Mouse (Mus musculus): Measurements from ENCODE around the gene F7. TPM values are rescaled to one million over a fixed set of nuclear protein-coding genes. Genes with fewer than 3 reads are reported as not detected.

The F7 gene
- polyA plus RNA-seq (2012; ENCODE audit: insufficient read depth, insufficient read length, low replicate concordance, missing spikeins): not detected in 2 replicates

DNA sequence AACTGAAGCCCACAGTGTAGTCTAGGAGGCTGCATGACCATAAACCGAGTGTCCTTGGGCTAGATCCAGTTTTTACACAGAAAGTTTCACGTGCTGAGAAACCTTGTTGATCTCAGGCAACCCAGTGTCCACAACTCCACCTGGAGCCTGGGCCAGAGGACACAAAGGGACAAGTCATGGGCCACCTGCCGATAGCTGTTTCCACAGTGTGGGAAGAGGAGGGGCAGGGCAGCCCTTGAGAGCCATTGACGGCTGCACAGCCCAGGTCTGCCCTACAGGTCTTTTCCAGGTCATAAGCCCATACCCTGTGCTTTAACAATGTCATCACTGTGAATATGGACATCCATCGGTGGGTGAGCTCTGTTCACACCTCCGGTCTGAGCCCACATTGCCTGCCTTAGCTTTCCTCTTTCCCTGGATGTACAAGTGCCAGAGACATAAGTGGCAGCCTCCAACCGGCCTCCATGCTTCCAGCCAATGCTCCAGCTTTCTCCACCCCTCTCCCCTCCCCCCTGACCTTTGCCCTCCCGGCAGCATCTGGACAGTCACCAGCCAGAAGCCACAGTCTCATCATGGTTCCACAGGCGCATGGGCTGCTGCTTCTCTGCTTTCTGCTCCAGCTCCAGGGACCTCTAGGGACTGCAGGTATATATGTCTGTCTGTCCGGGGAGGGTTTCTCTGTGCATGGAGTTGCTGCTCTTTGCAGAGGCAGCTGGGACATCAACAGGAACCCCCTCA is at the start of gene F7:
Gene F7, plus strand, starts transcription at position 548 of the 738 bp plus-strand sequence.
- TF ChIP-seq POLR2A (IDR thresholded peaks at IDR 0.05; ENCODE audit: insufficient read depth, low read depth, low read length): no peak
- TF ChIP-seq CTCF (IDR thresholded peaks at IDR 0.05; ENCODE audit: insufficient read depth, low read depth, low read length): no peak
- Histone ChIP-seq H3K4me1 (ENCODE audit: control insufficient read depth, insufficient read depth, low read length) (peaks cover 18% of the 10 kb centered on the region), H3K4me3 (ENCODE audit: insufficient read depth, low read depth, low read length) (no peak within 1 kb of the TSS), H3K27ac (ENCODE audit: insufficient read depth, low read depth, low read length) (no peak within 1 kb of the TSS)
- 74% methylated on average over 10 of the region's 10 CpGs for WGBS

DNA sequence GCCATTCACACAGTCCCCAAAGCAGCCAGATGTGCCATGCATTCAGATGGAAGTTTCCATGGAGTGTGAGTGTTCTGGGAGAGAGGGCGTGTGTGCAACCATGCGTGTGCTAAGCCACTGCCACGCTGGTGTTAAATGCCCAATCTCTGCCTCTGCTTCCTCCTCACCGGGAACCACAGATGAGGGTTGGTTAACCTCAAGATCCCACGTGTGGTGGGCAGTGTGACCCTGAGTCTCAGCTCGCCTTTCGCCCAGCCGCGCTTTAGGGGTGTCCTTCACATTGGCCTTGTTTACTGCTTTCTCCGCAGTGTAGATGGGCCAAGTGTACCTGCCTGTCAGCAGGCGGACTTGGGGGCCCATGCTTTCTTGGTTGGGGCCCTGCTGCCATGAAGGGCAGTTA is 49.5 kb upstream of the F7 start:
- 84% methylated on average over 11 of the region's 11 CpGs for WGBS
- Histone ChIP-seq H3K4me1 (ENCODE audit: control insufficient read depth, insufficient read depth, low read length) (peaks cover 7% of the 10 kb centered on the region), H3K27ac (ENCODE audit: insufficient read depth, low read depth, low read length) (no peak overlapping the region), H3K4me3 (ENCODE audit: insufficient read depth, low read depth, low read length) (no peak overlapping the region)
- TF ChIP-seq POLR2A (IDR thresholded peaks at IDR 0.05; ENCODE audit: insufficient read depth, low read depth, low read length): no peak
- no peak for TF ChIP-seq CTCF (IDR thresholded peaks at IDR 0.05; ENCODE audit: insufficient read depth, low read depth, low read length)

GRCm38 (mm10) chr8:12976723-12977122 is 49.1 kb upstream of the F7 start:
- H3K4me1 ChIP-seq (ENCODE audit: control insufficient read depth, insufficient read depth, low read length): peaks cover 5% of the 10 kb centered on the region
- no peak overlapping the region for H3K4me3 ChIP-seq (ENCODE audit: insufficient read depth, low read depth, low read length)
- 74% methylated on average over 5 of the region's 5 CpGs for WGBS
- TF ChIP-seq POLR2A (IDR thresholded peaks at IDR 0.05; ENCODE audit: insufficient read depth, low read depth, low read length): no peak
- no peak for TF ChIP-seq CTCF (IDR thresholded peaks at IDR 0.05; ENCODE audit: insufficient read depth, low read depth, low read length)
- no peak overlapping the region for H3K27ac ChIP-seq (ENCODE audit: insufficient read depth, low read depth, low read length)

GRCm38 (mm10) chr8:12977325-12977724 is 48.5 kb upstream of the F7 start:
- no peak for TF ChIP-seq CTCF (IDR thresholded peaks at IDR 0.05; ENCODE audit: insufficient read depth, low read depth, low read length)
- TF ChIP-seq POLR2A (IDR thresholded peaks at IDR 0.05; ENCODE audit: insufficient read depth, low read depth, low read length): no peak
- Histone ChIP-seq H3K27ac (ENCODE audit: insufficient read depth, low read depth, low read length) (no peak overlapping the region), H3K4me3 (ENCODE audit: insufficient read depth, low read depth, low read length) (no peak overlapping the region), H3K4me1 (ENCODE audit: control insufficient read depth, insufficient read depth, low read length) (peaks cover 4% of the 10 kb centered on the region)
- WGBS: 81% methylated on average over 12 of the region's 12 CpGs

GRCm38 (mm10) chr8:12978308-12978707 is 47.5 kb upstream of the F7 start:
- peaks cover 13% of the 10 kb centered on the region for H3K4me1 ChIP-seq (ENCODE audit: control insufficient read depth, insufficient read depth, low read length)
- WGBS: 71% methylated on average over 2 of the region's 2 CpGs
- no peak overlapping the region for H3K4me3 ChIP-seq (ENCODE audit: insufficient read depth, low read depth, low read length)
- no peak overlapping the region for H3K27ac ChIP-seq (ENCODE audit: insufficient read depth, low read depth, low read length)
- TF ChIP-seq CTCF (IDR thresholded peaks at IDR 0.05; ENCODE audit: insufficient read depth, low read depth, low read length) (no peak), POLR2A (IDR thresholded peaks at IDR 0.05; ENCODE audit: insufficient read depth, low read depth, low read length) (no peak)

DNA sequence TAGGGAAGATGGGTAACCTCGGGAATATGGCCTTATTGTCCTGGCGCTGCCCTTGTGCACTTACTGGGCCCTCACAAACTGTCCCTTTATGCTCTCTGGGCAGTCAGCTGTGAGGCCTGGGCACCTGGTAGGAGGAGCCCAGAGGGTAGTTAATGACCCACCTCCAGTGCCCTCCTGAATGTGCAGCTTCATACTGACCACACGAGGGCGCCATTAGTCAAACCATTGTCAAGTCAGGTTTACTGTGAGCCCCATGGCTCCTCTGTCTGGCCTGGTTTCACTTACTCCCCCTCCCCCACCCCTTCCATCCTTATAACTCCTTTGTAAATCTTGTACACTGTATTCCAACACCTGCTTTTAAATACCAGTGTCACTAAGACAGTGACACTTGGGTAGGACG is 47.1 kb upstream of the F7 start:
- peaks cover 17% of the 10 kb centered on the region for H3K4me1 ChIP-seq (ENCODE audit: control insufficient read depth, insufficient read depth, low read length)
- no peak overlapping the region for H3K27ac ChIP-seq (ENCODE audit: insufficient read depth, low read depth, low read length)
- TF ChIP-seq POLR2A (IDR thresholded peaks at IDR 0.05; ENCODE audit: insufficient read depth, low read depth, low read length) (no peak), CTCF (IDR thresholded peaks at IDR 0.05; ENCODE audit: insufficient read depth, low read depth, low read length) (peak; percentile 59)
- no peak overlapping the region for H3K4me3 ChIP-seq (ENCODE audit: insufficient read depth, low read depth, low read length)
- whole genome bisulfite sequencing: 33% methylated on average over 5 of the region's 5 CpGs

DNA sequence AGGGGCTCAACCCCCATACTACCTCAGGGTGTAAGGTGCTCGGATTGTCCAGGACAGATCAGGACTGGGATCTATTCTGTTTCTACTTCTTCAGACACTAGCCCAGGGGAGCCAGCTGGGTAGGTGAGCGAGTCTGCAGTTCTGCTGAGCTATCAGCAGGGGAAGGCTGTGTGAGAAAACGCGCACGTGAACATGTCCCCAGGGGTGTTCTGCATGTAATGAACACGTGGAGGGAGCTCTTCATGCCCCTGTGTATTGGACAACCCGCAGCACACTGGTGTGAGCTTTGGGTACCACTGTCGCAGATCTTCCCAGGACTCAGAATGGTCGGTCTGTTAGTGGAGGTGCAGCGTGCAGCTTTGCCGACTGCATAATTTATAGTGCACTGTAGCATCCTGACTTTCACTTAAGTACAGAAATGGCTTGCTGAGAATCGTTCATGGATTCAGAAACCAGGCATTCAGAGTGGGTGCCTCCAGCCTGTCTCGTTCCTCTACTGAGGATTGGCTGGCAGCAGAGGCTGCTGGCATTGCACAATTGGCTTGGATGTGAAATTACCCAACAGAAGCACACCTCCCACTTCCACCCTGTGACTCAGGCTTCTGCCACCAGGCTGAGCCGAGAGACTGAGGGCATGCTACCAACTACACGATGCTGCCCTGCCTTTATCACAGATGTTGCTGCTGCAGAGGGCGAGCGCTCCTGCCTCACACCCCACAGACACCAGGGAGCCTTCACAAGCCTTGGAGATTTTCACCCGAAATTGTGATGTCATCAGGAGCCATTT is 42.0 kb upstream of the F7 start:
- Histone ChIP-seq H3K4me3 (ENCODE audit: insufficient read depth, low read depth, low read length) (peak overlapping the region; percentile 55), H3K4me1 (ENCODE audit: control insufficient read depth, insufficient read depth, low read length) (peaks cover 37% of the 10 kb centered on the region), H3K27ac (ENCODE audit: insufficient read depth, low read depth, low read length) (peak overlapping the region; percentile 96)
- peak; percentile 68 for TF ChIP-seq POLR2A (IDR thresholded peaks at IDR 0.05; ENCODE audit: insufficient read depth, low read depth, low read length)
- TF ChIP-seq CTCF (IDR thresholded peaks at IDR 0.05; ENCODE audit: insufficient read depth, low read depth, low read length): no peak
- 29% methylated on average over 18 of the region's 18 CpGs for WGBS

DNA sequence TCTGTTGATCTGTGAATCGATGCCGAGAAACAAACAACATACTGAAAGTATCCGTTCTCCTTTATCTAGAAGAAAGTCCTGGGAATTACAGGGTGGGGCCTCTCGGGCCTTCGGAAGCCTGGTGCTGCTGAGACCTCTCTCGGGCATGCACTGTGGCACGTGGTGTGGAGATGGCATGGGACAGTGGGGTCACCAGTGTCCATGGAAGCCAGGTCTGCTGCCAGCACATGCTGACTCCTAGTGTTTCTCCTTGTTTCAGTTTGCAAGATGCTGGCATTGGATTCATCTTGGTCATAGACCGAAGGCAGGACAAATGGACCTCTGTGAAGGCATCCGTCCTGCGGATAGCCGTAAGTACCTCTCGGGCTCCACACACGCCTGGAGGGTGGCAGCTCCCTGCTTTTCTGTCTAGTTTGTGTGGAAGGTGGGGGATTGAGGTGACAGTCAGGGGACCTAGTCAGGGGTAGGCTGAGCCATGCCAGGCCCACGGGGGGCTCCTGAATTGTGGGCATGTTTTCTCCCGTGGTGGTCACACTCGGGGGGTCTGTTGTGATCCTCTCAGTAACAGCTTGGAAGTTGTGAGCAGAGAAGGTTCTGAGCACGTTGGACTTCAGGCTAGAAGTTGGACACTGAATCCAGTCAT is 41.1 kb upstream of the F7 start:
- Histone ChIP-seq H3K27ac (ENCODE audit: insufficient read depth, low read depth, low read length) (peak overlapping the region; percentile 96), H3K4me1 (ENCODE audit: control insufficient read depth, insufficient read depth, low read length) (peaks cover 37% of the 10 kb centered on the region), H3K4me3 (ENCODE audit: insufficient read depth, low read depth, low read length) (peak overlapping the region; percentile 55)
- WGBS: 40% methylated on average over 17 of the region's 17 CpGs
- no peak for TF ChIP-seq POLR2A (IDR thresholded peaks at IDR 0.05; ENCODE audit: insufficient read depth, low read depth, low read length)
- TF ChIP-seq CTCF (IDR thresholded peaks at IDR 0.05; ENCODE audit: insufficient read depth, low read depth, low read length): no peak

Measured in olfactory bulb, adult 2 months (tissue).